Mouse (Mus musculus) T-helper 1 cell (primary cell): Measurements from ENCODE around the gene Ulk3.

Source experiments
- in situ Hi-C: fragments of 300-600 bp; cut with MboI, MseI; formaldehyde crosslinking; loops from one replicate; pipeline ENCODE4 v1.15.1; 2025; ENCODE audit warnings: high pct_unique_total_duplicates

Ulk3 gene

GRCm38 (mm10) chr9:57589224-57590126 is at the start of gene Ulk3:
TSS of gene Ulk3 (plus strand) at chr9:57589452.
- in situ Hi-C loops: no loop called here

- in situ Hi-C loops: no loop called here
Measured at GRCm38 (mm10) chr9:57539550-57539949, 49.7 kb upstream of the Ulk3 start.

DNA sequence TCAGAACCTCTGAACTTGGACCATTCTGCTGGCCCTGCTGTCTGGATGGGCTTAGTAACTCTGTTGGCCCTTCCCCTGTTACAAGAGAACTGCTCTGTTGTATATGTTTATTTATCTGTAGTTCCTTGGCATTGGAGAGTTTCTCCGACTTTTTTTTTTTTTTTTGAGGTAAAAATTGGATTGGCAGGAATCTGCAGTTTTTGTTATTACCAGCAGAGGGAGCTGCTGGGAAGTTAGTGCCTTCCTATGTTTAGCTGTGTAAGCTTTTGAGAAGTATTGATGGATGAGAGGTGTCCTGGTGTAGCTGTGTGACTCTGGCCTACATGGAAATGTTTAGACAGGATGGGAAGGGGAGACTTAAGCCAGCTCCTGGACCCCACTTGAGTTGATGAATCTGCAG is 47.9 kb upstream of the Ulk3 start:
- in situ Hi-C loops: no loop called here

GRCm38 (mm10) chr9:57543951-57544350 is 45.3 kb upstream of the Ulk3 start:
- in situ Hi-C loops: no loop called here

GRCm38 (mm10) chr9:57547287-57547686 is 42.0 kb upstream of the Ulk3 start:
- in situ Hi-C loops: no loop called here

DNA sequence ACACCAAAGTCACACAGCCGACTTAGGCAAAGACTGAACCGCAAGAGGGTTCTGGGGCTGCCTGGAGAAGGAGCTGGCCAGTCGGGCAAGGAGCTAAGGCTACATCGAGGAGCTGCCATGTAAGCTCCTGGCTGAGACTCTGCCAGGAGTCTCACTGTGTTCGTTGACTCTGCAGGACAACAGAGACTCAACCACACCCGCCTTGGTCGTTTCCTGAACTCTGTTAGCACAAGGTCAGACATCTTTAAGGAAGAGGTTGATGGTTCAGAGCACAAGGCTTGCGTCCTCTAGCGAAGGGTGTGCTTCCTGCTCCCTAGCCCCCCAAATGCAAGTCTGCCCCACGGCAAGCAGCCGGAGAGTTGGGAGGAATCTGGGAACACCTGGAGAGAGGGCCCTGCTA is 41.4 kb upstream of the Ulk3 start:
- in situ Hi-C loops: no loop called here

- in situ Hi-C loops: no loop called here
Measured at GRCm38 (mm10) chr9:57549186-57549585, 40.1 kb upstream of the Ulk3 start.

DNA sequence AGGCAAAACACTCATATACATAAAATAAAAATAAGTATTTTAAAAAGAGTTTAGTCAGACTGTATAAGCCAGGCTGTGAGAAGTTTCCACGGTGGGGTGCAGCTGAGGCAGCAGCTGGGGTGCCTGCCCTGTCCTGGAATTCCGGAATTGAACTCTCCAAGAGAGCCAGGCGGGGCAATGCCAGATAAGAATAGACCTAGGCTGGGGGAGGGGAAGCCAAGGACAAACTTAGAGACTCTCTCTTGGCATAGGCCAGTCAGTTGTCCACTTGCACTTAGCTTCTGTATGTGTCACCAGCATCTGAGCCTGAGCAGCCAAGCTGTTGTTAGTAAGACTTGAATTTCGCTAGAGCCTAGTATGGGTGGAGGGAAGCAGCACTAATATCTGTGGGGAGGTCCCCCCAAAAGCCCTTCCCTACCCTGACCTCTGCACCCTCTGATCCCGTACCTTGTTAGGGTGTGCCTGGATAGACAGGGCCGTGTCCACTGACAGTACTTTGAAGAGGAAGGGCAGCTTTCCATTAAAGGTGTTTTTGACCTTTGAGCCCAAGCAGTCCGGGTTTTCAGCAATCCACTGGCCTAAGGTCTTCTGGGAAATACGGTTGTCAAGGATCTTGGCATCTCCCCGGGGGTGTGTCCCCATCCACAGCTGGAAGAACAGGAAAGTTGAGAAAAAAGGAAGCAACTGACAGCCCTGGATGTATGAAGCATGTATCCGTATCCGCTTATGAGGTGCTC is 39.0 kb upstream of the Ulk3 start:
- in situ Hi-C loops: loop anchor here (5.0 kb wide), 1 partner anchor 92 kb away; no protein-coding TSS in a partner anchor

- in situ Hi-C loops: loop anchor here (5.0 kb wide), 1 partner anchor 90 kb away; no protein-coding TSS in a partner anchor
Measured at GRCm38 (mm10) chr9:57552139-57552887, 36.9 kb upstream of the Ulk3 start, which contains the start of gene Mpi. TSS of gene Mpi (minus strand) at chr9:57552763.

GRCm38 (mm10) chr9:57553119-57553518 is 36.1 kb upstream of the Ulk3 start:
- in situ Hi-C loops: loop anchor here (5.0 kb wide), 1 partner anchor 89 kb away; no protein-coding TSS in a partner anchor

DNA sequence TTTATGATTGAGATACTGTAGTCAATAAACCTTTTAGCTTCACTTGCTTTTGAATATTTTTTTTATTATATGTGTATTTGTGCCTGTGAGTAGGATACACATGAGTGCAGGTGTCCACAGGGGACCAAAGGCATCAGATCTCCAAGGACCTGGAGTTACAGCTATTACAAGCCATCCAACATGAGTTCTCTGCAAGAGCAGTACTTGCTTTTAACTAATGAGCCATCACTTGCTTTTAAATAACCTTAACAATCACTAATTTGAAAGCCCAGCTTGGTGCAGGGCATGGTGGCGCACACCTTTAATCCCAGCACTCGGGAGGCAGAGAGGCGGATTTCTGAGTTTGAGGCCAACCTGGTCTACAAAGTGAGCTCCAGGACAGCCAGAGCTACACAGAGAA is 34.5 kb upstream of the Ulk3 start:
- in situ Hi-C loops: loop anchor here (5.0 kb wide), 1 partner anchor 88 kb away; no protein-coding TSS in a partner anchor

GRCm38 (mm10) chr9:57557215-57557614 is 32.0 kb upstream of the Ulk3 start:
- in situ Hi-C loops: no loop called here

DNA sequence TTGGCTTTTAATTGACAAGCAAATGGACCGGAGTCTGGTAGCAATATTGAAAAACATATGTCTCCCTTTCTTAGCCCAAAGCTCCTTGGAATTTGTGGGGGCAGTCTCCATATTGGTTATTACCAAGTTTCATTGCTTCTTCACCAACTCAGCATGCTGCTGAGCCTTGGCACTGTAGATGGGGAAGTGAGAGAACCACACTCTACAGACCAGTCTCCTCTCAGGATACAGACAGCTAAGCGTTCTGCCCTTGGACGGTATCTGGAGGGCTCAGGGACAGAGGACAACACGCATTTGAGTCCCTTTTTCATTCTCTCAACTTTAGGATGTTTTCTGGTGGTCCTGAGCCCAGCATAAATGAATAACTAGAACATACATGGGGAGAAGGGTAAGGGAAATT is 30.6 kb upstream of the Ulk3 start:
- in situ Hi-C loops: no loop called here

GRCm38 (mm10) chr9:57559568-57559967 is 29.7 kb upstream of the Ulk3 start:
- in situ Hi-C loops: no loop called here

DNA sequence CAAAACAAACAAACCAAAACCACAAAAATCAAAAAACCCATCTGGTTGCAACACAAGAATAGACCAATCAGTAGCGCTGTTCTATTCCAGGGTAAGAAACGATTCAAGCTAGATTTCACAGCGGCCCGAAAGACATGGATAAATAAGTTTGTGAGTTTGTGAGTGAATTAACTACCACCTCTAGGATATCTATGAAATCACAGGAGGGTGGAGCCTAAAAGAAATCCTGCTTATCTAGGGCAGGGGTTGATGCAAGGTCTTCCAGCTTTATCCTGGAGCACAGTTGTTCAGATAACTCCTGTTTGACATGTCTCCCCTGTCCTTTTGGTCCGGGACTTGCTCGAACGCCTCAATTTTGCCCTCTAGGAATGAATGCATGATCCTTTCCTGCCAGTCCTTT is 29.0 kb upstream of the Ulk3 start:
- in situ Hi-C loops: no loop called here

- in situ Hi-C loops: no loop called here
Measured at GRCm38 (mm10) chr9:57560861-57561710, 28.2 kb upstream of the Ulk3 start, which contains the start of gene Scamp2. TSS of gene Scamp2 (plus strand) at chr9:57560943.

- in situ Hi-C loops: no loop called here
Measured at GRCm38 (mm10) chr9:57561711-57562099, 27.5 kb upstream of the Ulk3 start.

GRCm38 (mm10) chr9:57562896-57563372 is 26.3 kb upstream of the Ulk3 start:
- in situ Hi-C loops: no loop called here

- in situ Hi-C loops: no loop called here
Measured at GRCm38 (mm10) chr9:57564609-57565008, 24.6 kb upstream of the Ulk3 start.

DNA sequence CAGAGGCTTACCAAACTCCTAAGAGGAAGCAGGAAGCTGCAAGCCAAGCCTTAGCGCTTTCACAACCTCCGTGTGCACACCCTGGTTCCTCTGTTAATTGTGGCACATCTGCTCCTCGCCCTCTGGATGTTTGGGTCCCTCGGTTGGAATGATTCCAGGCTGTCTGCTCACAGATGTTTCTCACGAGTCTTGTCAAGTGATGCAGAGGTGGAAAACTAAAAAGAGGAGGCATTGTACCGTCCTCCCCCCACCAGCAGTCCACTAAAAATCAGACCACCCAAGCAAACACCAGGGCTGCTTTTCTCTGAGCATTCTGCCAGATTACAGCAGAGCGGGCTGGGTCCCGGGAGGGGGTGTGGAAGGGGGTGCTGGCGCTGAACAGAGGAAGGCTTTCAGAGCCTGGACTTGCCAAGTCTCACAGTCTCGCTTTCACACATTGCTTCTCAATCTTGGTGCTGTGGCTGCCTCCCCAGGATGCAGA is 23.5 kb upstream of the Ulk3 start:
- in situ Hi-C loops: no loop called here
